ENCODE assay signal across 30 mouse cellular contexts in genomic region chr1:150984092-150984503, GRCm38 (mm10). TPM values are rescaled to one million over a fixed set of nuclear protein-coding genes. Genes with fewer than 3 reads are reported as not detected.
DNase-seq lines count a peak whose midpoint lies in the region; ATAC-seq and TF ChIP-seq lines count a peak whose summit lies in the region.
"Had no signal": no experiment of that assay in that cellular context is flagged by ENCODE, and none has a peak within 500 bp of the region (broad histone marks: within the 10 kb centered on the region; RNA-seq: fewer than 3 reads in every experiment).

No protein-coding gene starts in this region.

- H3K4me3 ChIP-seq in heart, embryonic 12.5 days = no peak overlapping the region
- no peak overlapping the region for H3K4me3 ChIP-seq in lung, embryonic 16.5 days (ENCODE audit: low read length)
- no peak overlapping the region for H3K4me3 ChIP-seq in lung, adult 2 months (replicated peaks; ENCODE audit: extremely low read depth, low read depth, low read length)
- no peak overlapping the region for H3K4me3 ChIP-seq in heart, embryonic 15.5 days
- H3K4me3 ChIP-seq in heart, embryonic 16.5 days (ENCODE audit: low read length) = no peak overlapping the region
- H3K4me3 ChIP-seq: embryonic facial prominence, embryonic 13.5 days; forebrain, embryonic 10.5 days; forebrain, embryonic 15.5 days; hindbrain, embryonic 13.5 days; limb, embryonic 10.5 days; limb, embryonic 15.5 days; liver, embryonic 13.5 days; megakaryocyte, embryonic 14.5 days; midbrain, embryonic 13.5 days had no signal

- H3K4me2 ChIP-seq in heart, embryonic 12.5 days = peak overlapping the region; percentile 49
- no peak overlapping the region for H3K4me2 ChIP-seq in lung, embryonic 16.5 days (ENCODE audit: low read depth, low read length)
- peak overlapping the region; percentile 24 for H3K4me2 ChIP-seq in heart, embryonic 15.5 days
- peak overlapping the region; percentile 41 for H3K4me2 ChIP-seq in heart, embryonic 16.5 days (ENCODE audit: low read depth, low read length)
- H3K4me2 ChIP-seq: embryonic facial prominence, embryonic 13.5 days; forebrain, embryonic 15.5 days; hindbrain, embryonic 13.5 days; limb, embryonic 15.5 days; liver, embryonic 13.5 days; midbrain, embryonic 13.5 days had no signal

- no peak for TF ChIP-seq CTCF in lung, adult 2 months (IDR thresholded peaks at IDR 0.05; ENCODE audit: insufficient read depth, low read length)

- H3K9ac ChIP-seq in heart, embryonic 12.5 days = no peak overlapping the region; the same call in 1 of the 2 replicates
- no peak overlapping the region for H3K9ac ChIP-seq in lung, embryonic 16.5 days (ENCODE audit: low read length)
- H3K9ac ChIP-seq in heart, embryonic 15.5 days = no peak overlapping the region
- H3K9ac ChIP-seq in heart, embryonic 16.5 days (ENCODE audit: low read length) = no peak overlapping the region
- H3K9ac ChIP-seq: embryonic facial prominence, embryonic 13.5 days; forebrain, embryonic 15.5 days; hindbrain, embryonic 13.5 days; limb, embryonic 15.5 days; liver, embryonic 13.5 days; midbrain, embryonic 13.5 days had no signal

- peak overlapping the region; percentile 73 for H3K27ac ChIP-seq in heart, embryonic 12.5 days (ENCODE audit: poor library complexity, severe bottlenecking)
- no peak overlapping the region for H3K27ac ChIP-seq in lung, embryonic 16.5 days (ENCODE audit: low read length)
- H3K27ac ChIP-seq in heart, embryonic 15.5 days = peak overlapping the region; percentile 74
- peak overlapping the region; percentile 81 for H3K27ac ChIP-seq in heart, embryonic 16.5 days (ENCODE audit: low read length)
- H3K27ac ChIP-seq: embryonic facial prominence, embryonic 13.5 days; forebrain, embryonic 10.5 days; forebrain, embryonic 15.5 days; hindbrain, embryonic 13.5 days; kidney, postnatal 0 days; limb, embryonic 10.5 days; limb, embryonic 15.5 days; liver, embryonic 13.5 days; midbrain, embryonic 13.5 days had no signal

- peaks cover 51% of the 10 kb centered on the region for H3K4me1 ChIP-seq in heart, embryonic 12.5 days (replicated peaks)
- H3K4me1 ChIP-seq in lung, embryonic 16.5 days (replicated peaks; ENCODE audit: control insufficient read depth, insufficient read depth, low read length) = peaks cover 5% of the 10 kb centered on the region
- H3K4me1 ChIP-seq in lung, adult 2 months (ENCODE audit: control insufficient read depth, insufficient read depth, low read length) = peaks cover 7% of the 10 kb centered on the region
- peaks cover 48% of the 10 kb centered on the region for H3K4me1 ChIP-seq in heart, embryonic 15.5 days (replicated peaks)
- peaks cover 32% of the 10 kb centered on the region for H3K4me1 ChIP-seq in heart, embryonic 16.5 days (ENCODE audit: control insufficient read depth, insufficient read depth, low read length)
- H3K4me1 ChIP-seq: forebrain, embryonic 15.5 days; hindbrain, embryonic 13.5 days; liver, embryonic 13.5 days; megakaryocyte, embryonic 14.5 days; midbrain, embryonic 13.5 days had no signal

- no peaks in the 10 kb centered on the region for H3K27me3 ChIP-seq in heart, embryonic 12.5 days (replicated peaks)
- no peaks in the 10 kb centered on the region for H3K27me3 ChIP-seq in lung, embryonic 16.5 days (ENCODE audit: control insufficient read depth, insufficient read depth, low read depth, low read length)
- no peaks in the 10 kb centered on the region for H3K27me3 ChIP-seq in heart, embryonic 15.5 days
- no peaks in the 10 kb centered on the region for H3K27me3 ChIP-seq in heart, embryonic 16.5 days (ENCODE audit: control insufficient read depth, insufficient read depth, low read length)
- H3K27me3 ChIP-seq: embryonic facial prominence, embryonic 13.5 days; forebrain, embryonic 15.5 days; hindbrain, embryonic 13.5 days; limb, embryonic 15.5 days; liver, embryonic 13.5 days; megakaryocyte, embryonic 14.5 days; midbrain, embryonic 13.5 days had no signal

- DNase-seq in heart, adult 18-20 months = no peak
- no peak for DNase-seq in lung, adult 2 months
- no peak for DNase-seq in layer of hippocampus, postnatal 14 days (ENCODE audit: low spot score in 2 of 2)
- DNase-seq: adrenal gland, postnatal 36 days; B cell, adult 2 months; cerebellum, adult 18-20 months; cerebellum, postnatal 10 days; gastrocnemius, postnatal 25 days; kidney, adult 8-10 months; kidney, postnatal 4 days; layer of hippocampus, postnatal 36 days; liver, embryonic 13.5 days; thymus, adult 18-20 months; thymus, postnatal 25 days had no signal

- no peaks in the 10 kb centered on the region for H3K9me3 ChIP-seq in heart, embryonic 12.5 days (replicated peaks)
- H3K9me3 ChIP-seq in lung, embryonic 16.5 days (ENCODE audit: control insufficient read depth, low read length) = no peaks in the 10 kb centered on the region
- no peaks in the 10 kb centered on the region for H3K9me3 ChIP-seq in heart, embryonic 15.5 days (replicated peaks)
- no peaks in the 10 kb centered on the region for H3K9me3 ChIP-seq in heart, embryonic 16.5 days (replicated peaks; ENCODE audit: control insufficient read depth, low read length)
- H3K9me3 ChIP-seq: embryonic facial prominence, embryonic 13.5 days; forebrain, embryonic 10.5 days; forebrain, embryonic 15.5 days; hindbrain, embryonic 13.5 days; limb, embryonic 10.5 days; limb, embryonic 15.5 days; liver, embryonic 13.5 days; megakaryocyte, embryonic 14.5 days; midbrain, embryonic 13.5 days had no signal

- peaks cover 3% of the 10 kb centered on the region; the same call in 1 of the 2 replicates for H3K36me3 ChIP-seq in heart, embryonic 12.5 days
- no peaks in the 10 kb centered on the region for H3K36me3 ChIP-seq in lung, embryonic 16.5 days (ENCODE audit: control insufficient read depth, insufficient read depth, low read length)
- no peaks in the 10 kb centered on the region for H3K36me3 ChIP-seq in heart, embryonic 15.5 days
- 0 out of 2 replicates have a peak, but pooled peaks cover 2% of the 10 kb centered on the region for H3K36me3 ChIP-seq in heart, embryonic 16.5 days (ENCODE audit: control insufficient read depth, insufficient read depth)
- H3K36me3 ChIP-seq: embryonic facial prominence, embryonic 13.5 days; forebrain, embryonic 10.5 days; forebrain, embryonic 15.5 days; hindbrain, embryonic 13.5 days; limb, embryonic 10.5 days; limb, embryonic 15.5 days; liver, embryonic 13.5 days; midbrain, embryonic 13.5 days had no signal

- ATAC-seq in heart, embryonic 12.5 days (ENCODE audit: insufficient number of reproducible peaks, low FRiP score) = peak; percentile 48
- peak; percentile 76 for ATAC-seq in lung, embryonic 16.5 days (ENCODE audit: low read depth)
- no peak for ATAC-seq in heart, embryonic 15.5 days (replicated peaks; ENCODE audit: insufficient number of reproducible peaks, insufficient read depth, low FRiP score, low read depth)
- peak; percentile 70 for ATAC-seq in heart, embryonic 16.5 days (replicated peaks; ENCODE audit: extremely low read depth, insufficient read depth, low FRiP score)
- ATAC-seq: forebrain, embryonic 15.5 days; intestine, embryonic 16.5 days; midbrain, embryonic 13.5 days had no signal

- TF ChIP-seq POLR2A in lung, adult 2 months (IDR thresholded peaks at IDR 0.05; ENCODE audit: borderline replicate concordance, extremely low read depth, low read depth, low read length) = no peak

- whole genome bisulfite sequencing in heart, embryonic 12.5 days = 25% methylated on average over 6 of the region's 6 CpGs
- 46% methylated on average over 6 of the region's 6 CpGs for WGBS in lung, embryonic 16.5 days
- 53% methylated on average over 6 of the region's 6 CpGs for WGBS in lung, adult 2 months
- WGBS in heart, embryonic 15.5 days = 26% methylated on average over 6 of the region's 6 CpGs
- WGBS in heart, embryonic 16.5 days = 30% methylated on average over 6 of the region's 6 CpGs

RNA-seq across cellular contexts. Expression of gene Hmcn1, which starts 9.1 kb away (rescaled TPM):
- 20.9 and 23.7 TPM in 2 replicates for polyA plus RNA-seq in heart, embryonic 12.5 days (2016; fragmentation: Nextera tagmentation; extraction: Ambion mirVana)
- 10 to 100 TPM; 14.7 to 15.8 TPM for total RNA-seq in heart, adult 18-20 months (2021)
- 11.7 and 12.0 TPM in 2 replicates for polyA plus RNA-seq in lung, embryonic 16.5 days (2015; fragmentation: Nextera tagmentation; extraction: Ambion mirVana)
- polyA plus RNA-seq in lung, adult 2 months (2012; rRNA removed) = 48.8 and 72.0 TPM in 2 replicates
- 19.8 and 21.0 TPM in 2 replicates for polyA plus RNA-seq in heart, embryonic 15.5 days (2015; fragmentation: Nextera tagmentation; extraction: Ambion mirVana)
- 18.1 and 20.7 TPM in 2 replicates for polyA plus RNA-seq in heart, embryonic 16.5 days (2015; fragmentation: Nextera tagmentation; extraction: Ambion mirVana)
- 1 to 10 TPM; 5.8 to 5.9 TPM for total RNA-seq in layer of hippocampus, postnatal 14 days (2021)
- total RNA-seq: common myeloid progenitor, adult 5-6 weeks; monocyte, adult 5-6 weeks had no signal
